9 mouse cellular contexts compared by ENCODE assay signal in genomic region chr17:65559273-65559672, GRCm38 (mm10). TPM values are rescaled to one million over a fixed set of nuclear protein-coding genes. Genes with fewer than 3 reads are reported as not detected.
DNase-seq lines count a peak whose midpoint lies in the region; ATAC-seq and TF ChIP-seq lines count a peak whose summit lies in the region.
"Had no signal": no experiment of that assay in that cellular context is flagged by ENCODE, and none has a peak within 500 bp of the region (broad histone marks: within the 10 kb centered on the region; RNA-seq: fewer than 3 reads in every experiment).

No protein-coding gene starts in this region.

- H3K4me2 ChIP-seq in CH12.LX (ENCODE audit: insufficient read depth, low read depth, poor library complexity, severe bottlenecking), result peak overlapping the region; percentile 69

- in situ Hi-C loops in CH12.LX (cut with MboI; ENCODE audit: low pct_ligation_motif_present, low pct_unique_long_range_greater_than_20kb, low sequenced_read_pairs), result no loop called here

- no peak for TF ChIP-seq POLR2A in heart, adult 2 months (IDR thresholded peaks at IDR 0.05; ENCODE audit: insufficient read depth, low read depth, low read length)
- no peak for TF ChIP-seq POLR2A in CH12.LX (IDR thresholded peaks at IDR 0.05; ENCODE audit: low read depth, low read length)

- H3K27ac ChIP-seq in heart, adult 2 months, result no peak overlapping the region
- H3K27ac ChIP-seq in CH12.LX (ENCODE audit: insufficient read depth, low read depth), result no peak overlapping the region

- peaks cover 4% of the 10 kb centered on the region; the same call in 1 of the 2 replicates for H3K4me1 ChIP-seq in heart, adult 2 months (ENCODE audit: control insufficient read depth, insufficient read depth, low read length)
- H3K4me1 ChIP-seq in CH12.LX (ENCODE audit: control insufficient read depth in 1 of 2, insufficient read depth in 2 of 2), result peaks cover 8 to 21% of the 10 kb centered on the region in 2 experiments

- no peak for DNase-seq in heart, adult 2 months
- DNase-seq in heart, postnatal 14 days, result no peak
- peak; percentile 56 for DNase-seq in CH12.LX (ENCODE audit: extremely low read depth)
- DNase-seq in cerebellum, adult 9-10 months, result no peak
- no peak for DNase-seq in layer of hippocampus, adult 18-20 months (ENCODE audit: low spot score in 2 of 2)
- DNase-seq in kidney, postnatal 14 days, result no peak

- no peaks in the 10 kb centered on the region for H3K79me2 ChIP-seq in heart, adult 2 months (replicated peaks; ENCODE audit: control insufficient read depth, insufficient read depth, low read length)
- H3K79me2 ChIP-seq in CH12.LX (replicated peaks; ENCODE audit: control insufficient read depth, extremely low read depth, insufficient read depth, poor library complexity, severe bottlenecking), result no peaks in the 10 kb centered on the region

- TF ChIP-seq CTCF in heart, adult 2 months (IDR thresholded peaks at IDR 0.05), result peak; percentile 59
- TF ChIP-seq CTCF in CH12.LX (conservative IDR thresholded peaks at IDR 0.05 in 1 of 2, IDR thresholded peaks at IDR 0.05 in 1 of 2; ENCODE audit: low read depth in 2 of 2, low read length in 2 of 2), result peak; percentile 47 to 97; a peak in 3 of 4 replicates

- dilution Hi-C loops in CH12.LX (cut with MboI; ENCODE audit: extremely low pct_ligation_motif_present, extremely low pct_unique_long_range_greater_than_20kb, low sequenced_read_pairs), result no loop called here

- H3K9me3 ChIP-seq in CH12.LX (replicated peaks; ENCODE audit: low read length), result no peaks in the 10 kb centered on the region

- H3K27me3 ChIP-seq in heart, adult 2 months (ENCODE audit: control insufficient read depth, insufficient read depth, low read length), result no peaks in the 10 kb centered on the region
- H3K27me3 ChIP-seq in CH12.LX (replicated peaks), result no peaks in the 10 kb centered on the region

- peak; percentile 53; the same call in 1 of the 2 replicates for ATAC-seq in erythroblast, adult 5-6 weeks (replicated peaks; ENCODE audit: low FRiP score, poor library complexity, severe bottlenecking)
- peak; percentile 74 for ATAC-seq in megakaryocyte-erythroid progenitor cell, adult 5-6 weeks (replicated peaks; ENCODE audit: low FRiP score, low TSS enrichment, poor library complexity, severe bottlenecking)

- H3K9ac ChIP-seq in heart, adult 2 months (ENCODE audit: low read depth, low read length), result no peak overlapping the region
- no peak overlapping the region for H3K9ac ChIP-seq in CH12.LX (ENCODE audit: insufficient read depth, low read depth)

- no peak for TF ChIP-seq EP300 in heart, adult 2 months (IDR thresholded peaks at IDR 0.05; ENCODE audit: insufficient read depth, low read depth, low read length)
- no peak for TF ChIP-seq EP300 in CH12.LX (IDR thresholded peaks at IDR 0.05; ENCODE audit: low read length)

- WGBS in heart, adult 2 months, result 44% methylated on average over 5 of the region's 5 CpGs

- no peak overlapping the region for H3K4me3 ChIP-seq in heart, adult 2 months
- peak overlapping the region in 1 of 3 experiments; percentile 13 for H3K4me3 ChIP-seq in CH12.LX (replicated peaks in 1 of 3; ENCODE audit: low read depth in 2 of 3, low read length in 2 of 3, poor library complexity in 1 of 3)

- no peaks in the 10 kb centered on the region for H3K36me3 ChIP-seq in heart, adult 2 months (ENCODE audit: control insufficient read depth, insufficient read depth, low read length)
- H3K36me3 ChIP-seq in CH12.LX (replicated peaks in 1 of 2; ENCODE audit: control insufficient read depth in 1 of 2, insufficient read depth in 1 of 2, low read length in 1 of 2), result no peaks in the 10 kb centered on the region

- intact Hi-C loops in heart, adult 2 months (cut with DNase I), result no loop called here
- intact Hi-C loops in heart, postnatal 14 days (cut with DNase I), result no loop called here

- peak; percentile 37 for TF ChIP-seq RAD21 in CH12.LX (IDR thresholded peaks at IDR 0.05; ENCODE audit: low read depth, low read length)

TF ChIP-seq in CH12.LX, 34 proteins besides CTCF, POLR2A, EP300 and RAD21:
- TF ChIP-seq RCOR1 (conservative IDR thresholded peaks at IDR 0.05; ENCODE audit: low read depth, low read length) (no peak), ZKSCAN1 (IDR thresholded peaks at IDR 0.05; ENCODE audit: borderline replicate concordance, low read depth, low read length) (no peak), NRF1 (IDR thresholded peaks at IDR 0.05; ENCODE audit: low read depth, low read length) (no peak), BHLHE40 (IDR thresholded peaks at IDR 0.05; ENCODE audit: low read depth, low read length) (no peak), MAX (IDR thresholded peaks at IDR 0.05; ENCODE audit: low read length) (no peak), JUND (conservative IDR thresholded peaks at IDR 0.05; ENCODE audit: low read depth, low read length) (no peak), NELFE (IDR thresholded peaks at IDR 0.05; ENCODE audit: low read depth, low read length) (peak; percentile 56; the same call in 1 of the 2 replicates), UBTF (IDR thresholded peaks at IDR 0.05; ENCODE audit: low read depth, low read length) (no peak), HCFC1 (IDR thresholded peaks at IDR 0.05; ENCODE audit: low read depth, low read length) (no peak), ETS1 (conservative IDR thresholded peaks at IDR 0.05; ENCODE audit: low read depth, low read length) (no peak), SIN3A (IDR thresholded peaks at IDR 0.05; ENCODE audit: low read length) (no peak), CHD2 (IDR thresholded peaks at IDR 0.05; ENCODE audit: low read length) (no peak), IRF4 (IDR thresholded peaks at IDR 0.05; ENCODE audit: low read depth, low read length) (no peak), JUN (IDR thresholded peaks at IDR 0.05; ENCODE audit: insufficient read depth, low read depth, low read length) (no peak), SMC3 (IDR thresholded peaks at IDR 0.05; ENCODE audit: low read depth, low read length) (peak; percentile 41; the same call in 1 of the 2 replicates), MAFK (IDR thresholded peaks at IDR 0.05; ENCODE audit: insufficient replicate concordance, low read length) (no peak)

RNA-seq across cellular contexts. Expression of gene Tmem232, which starts 18.7 kb away (rescaled TPM):
- not detected for total RNA-seq in heart, adult 2 months (2021)
- polyA plus RNA-seq in heart, adult 2 months (2012; rRNA removed), result 0.14 and 0.23 TPM in 2 replicates
- total RNA-seq in heart, postnatal 14 days (2021), result not detected
- total RNA-seq in CH12.LX (2012; rRNA removed), result not detected in 2 replicates
- total RNA-seq in CH12.LX (2014; rRNA removed), result not detected in 2 replicates
- 0.16 TPM in 1 of 2 replicates, not detected in the other for polyA plus RNA-seq in CH12.LX (2012; ENCODE audit: insufficient read length, low read depth)
- total RNA-seq in erythroblast, adult 5-6 weeks (2015; ENCODE audit: low replicate concordance), result not detected in 2 replicates
- total RNA-seq in erythroblast, adult 5-6 weeks (2017; ENCODE audit: low replicate concordance), result not detected in 2 replicates
- not detected in 2 replicates for total RNA-seq in megakaryocyte-erythroid progenitor cell, adult 5-6 weeks (2014; fragmentation: Nextera tagmentation)
- total RNA-seq in megakaryocyte-erythroid progenitor cell, adult 5-6 weeks (2017), result not detected in 2 replicates
- total RNA-seq in layer of hippocampus, adult 18-20 months (2021), result 1 to 10 TPM in 1 of 2 experiments, under 1 TPM in 1; 0.89 to 1.7 TPM
- polyA plus RNA-seq: stomach, embryonic 14.5 days had no signal

RNA-seq across cellular contexts. Expression of gene Vapa, which starts 54.1 kb away (rescaled TPM):
- 10 to 100 TPM; 86.1 to 91.4 TPM for total RNA-seq in heart, adult 2 months (2021)
- polyA plus RNA-seq in heart, adult 2 months (2012; rRNA removed), result 14.3 and 21.0 TPM in 2 replicates
- total RNA-seq in heart, postnatal 14 days (2021), result 10 to 100 TPM; 84.0 to 95.2 TPM
- total RNA-seq in CH12.LX (2012; rRNA removed) (51.4 and 61.7 TPM in 2 replicates), CH12.LX (2014; rRNA removed) (151 and 170 TPM in 2 replicates)
- polyA plus RNA-seq in CH12.LX (2012; ENCODE audit: insufficient read length, low read depth), result 143 and 158 TPM in 2 replicates
- total RNA-seq in erythroblast, adult 5-6 weeks (2015; ENCODE audit: low replicate concordance), result 39.3 and 48.2 TPM in 2 replicates
- total RNA-seq in erythroblast, adult 5-6 weeks (2017; ENCODE audit: low replicate concordance), result 28.4 and 31.3 TPM in 2 replicates
- total RNA-seq in megakaryocyte-erythroid progenitor cell, adult 5-6 weeks (2014; fragmentation: Nextera tagmentation), result 93.1 and 132 TPM in 2 replicates
- total RNA-seq in megakaryocyte-erythroid progenitor cell, adult 5-6 weeks (2017), result 94.5 and 99.9 TPM in 2 replicates
- 100 to 1,000 TPM; 129 to 132 TPM for total RNA-seq in layer of hippocampus, adult 18-20 months (2021)
